Mouse (Mus musculus) forebrain, embryonic 14.5 days (tissue): ENCODE results near the gene Myom3. TPM values are rescaled to one million over a fixed set of nuclear protein-coding genes. Genes with fewer than 3 reads are reported as not detected.

Experiments
- ATAC-seq: fragments of 200-750 bp; cut with Nextera tagmentation; 2 replicates; pipeline ENCODE4 v1.8.0; 2017; ENCODE audit warnings: mild to moderate bottlenecking, moderate library complexity
- DNase-seq: peaks from one replicate; pipeline ENCODE4 v3.0.0-alpha.2; 2015; ENCODE audit warnings: low spot score
- H3K27ac ChIP-seq: fragments of 300-500 bp; sonication (generic); 2 replicates; pipeline ENCODE4 v1.5.1; 2014; ENCODE audit warnings: low read depth, mild to moderate bottlenecking, control low read depth, low read length, moderate library complexity
- H3K27me3 ChIP-seq: fragments of 300-500 bp; sonication (generic); replicated peaks from 2 replicates; pipeline ENCODE4 v1.6.1; 2014; ENCODE audit warnings: low read length, control low read depth, mixed read lengths; ENCODE audit not compliant: control insufficient read depth, insufficient read depth
- H3K36me3 ChIP-seq: fragments of 300-500 bp; sonication (generic); 2 replicates; pipeline ENCODE4 v1.6.1; 2014; ENCODE audit warnings: low read length, control low read depth; ENCODE audit not compliant: control insufficient read depth, insufficient read depth
- H3K4me1 ChIP-seq: fragments of 300-500 bp; sonication (generic); 2 replicates; pipeline ENCODE4 v1.6.1; 2014; ENCODE audit warnings: antibody characterized with exemption, low read length, control low read depth; ENCODE audit not compliant: control insufficient read depth, insufficient read depth
- H3K4me2 ChIP-seq: fragments of 300-500 bp; sonication (generic); 2 replicates; pipeline ENCODE4 v1.6.1; 2014; ENCODE audit warnings: mild to moderate bottlenecking, control low read depth, low read length
- H3K4me3 ChIP-seq: fragments of 300-500 bp; sonication (generic); 2 replicates; pipeline ENCODE4 v1.5.1; 2014; ENCODE audit warnings: low read depth, low read length, control low read depth
- H3K9ac ChIP-seq: fragments of 300-500 bp; sonication (generic); 2 replicates; pipeline ENCODE4 v1.6.1; 2014; ENCODE audit warnings: mild to moderate bottlenecking, low read length, control low read depth, moderate library complexity
- H3K9me3 ChIP-seq: fragments of 300-500 bp; sonication (generic); replicated peaks from 2 replicates; pipeline ENCODE4 v1.6.1; 2016; ENCODE audit warnings: low read length, control low read depth, mixed read lengths; ENCODE audit not compliant: control insufficient read depth
- WGBS: fragments of 180-500 bp; shearing (Covaris S2); extraction: QIAGEN DNeasy Blood & Tissue Kit; methylation state at CpG from one replicate; pipeline ENCODE4 v1.1.7; 2014; 5-methylcytosine and 5-hydroxymethylcytosine counted together
- polyA plus RNA-seq: library from polyadenylated mRNA; unstranded; fragments of >200 nt; fragmentation: Nextera tagmentation; extraction: Ambion mirVana; gene quantifications from 2 replicates; pipeline ENCODE4 v1.2.1, GENCODE M21; 2014

Myom3 gene
- polyA plus RNA-seq, 1 experiment from 2014 or later, result 0.17 TPM

GRCm38 (mm10) chr4:135766976-135767375 is 7.5 kb downstream of the Myom3 start:
- no peak overlapping the region for H3K27ac ChIP-seq
- H3K4me1 ChIP-seq, result no peaks in the 10 kb centered on the region
- no peak overlapping the region for H3K9ac ChIP-seq
- no peaks in the 10 kb centered on the region for H3K27me3 ChIP-seq
- DNase-seq (no peak), ATAC-seq (no peak)
- 85% methylated on average over 3 of the region's 3 CpGs for WGBS
- no peaks in the 10 kb centered on the region for H3K36me3 ChIP-seq
- no peak overlapping the region for H3K4me2 ChIP-seq
- H3K4me3 ChIP-seq, result no peak overlapping the region
- H3K9me3 ChIP-seq, result no peaks in the 10 kb centered on the region

- Histone ChIP-seq H3K36me3 (no peaks in the 10 kb centered on the region), H3K4me2 (no peak overlapping the region), H3K27me3 (no peaks in the 10 kb centered on the region), H3K27ac (no peak overlapping the region), H3K4me3 (no peak overlapping the region), H3K4me1 (no peaks in the 10 kb centered on the region), H3K9ac (no peak overlapping the region), H3K9me3 (no peaks in the 10 kb centered on the region)
- ATAC-seq, result no peak
- WGBS, result 67% methylated on average over 14 of the region's 14 CpGs
- DNase-seq, result peak; percentile 29
These were observed 9.3 kb downstream of the Myom3 start for GRCm38 (mm10) chr4:135768572-135769526.

- Histone ChIP-seq H3K4me2 (no peak overlapping the region), H3K4me3 (no peak overlapping the region), H3K9me3 (no peaks in the 10 kb centered on the region), H3K27me3 (no peaks in the 10 kb centered on the region), H3K36me3 (no peaks in the 10 kb centered on the region), H3K4me1 (no peaks in the 10 kb centered on the region), H3K27ac (no peak overlapping the region), H3K9ac (no peak overlapping the region)
- no peak for DNase-seq
- 83% methylated on average over 18 of the region's 18 CpGs for WGBS
- ATAC-seq, result no peak
These were observed 11.2 kb downstream of the Myom3 start for GRCm38 (mm10) chr4:135770611-135771305.

GRCm38 (mm10) chr4:135771592-135771991 is 12.1 kb downstream of the Myom3 start:
- no peaks in the 10 kb centered on the region for H3K9me3 ChIP-seq
- no peak overlapping the region for H3K27ac ChIP-seq
- no peak overlapping the region for H3K4me2 ChIP-seq
- H3K4me1 ChIP-seq, result no peaks in the 10 kb centered on the region
- no peak for ATAC-seq
- no peak for DNase-seq
- no peak overlapping the region for H3K4me3 ChIP-seq
- no peaks in the 10 kb centered on the region for H3K27me3 ChIP-seq
- no peak overlapping the region for H3K9ac ChIP-seq
- H3K36me3 ChIP-seq, result no peaks in the 10 kb centered on the region
- WGBS, result 89% methylated on average over 6 of the region's 6 CpGs

- H3K4me2 ChIP-seq, result no peak overlapping the region
- H3K9ac ChIP-seq, result no peak overlapping the region
- H3K27ac ChIP-seq, result no peak overlapping the region
- no peaks in the 10 kb centered on the region for H3K36me3 ChIP-seq
- H3K4me3 ChIP-seq, result no peak overlapping the region
- no peaks in the 10 kb centered on the region for H3K4me1 ChIP-seq
- H3K9me3 ChIP-seq, result no peaks in the 10 kb centered on the region
- DNase-seq, result no peak
- ATAC-seq, result no peak
- no peaks in the 10 kb centered on the region for H3K27me3 ChIP-seq
- 81% methylated on average over 4 of the region's 4 CpGs for WGBS
These were observed 13.2 kb downstream of the Myom3 start for GRCm38 (mm10) chr4:135772671-135773070.

- Histone ChIP-seq H3K4me1 (no peaks in the 10 kb centered on the region), H3K27me3 (no peaks in the 10 kb centered on the region), H3K9me3 (no peaks in the 10 kb centered on the region), H3K27ac (no peak overlapping the region), H3K9ac (no peak overlapping the region), H3K36me3 (no peaks in the 10 kb centered on the region), H3K4me2 (no peak overlapping the region), H3K4me3 (no peak overlapping the region)
- 69% methylated on average over 8 of the region's 8 CpGs for WGBS
- DNase-seq, result no peak
- no peak for ATAC-seq
These were observed 15.0 kb downstream of the Myom3 start for GRCm38 (mm10) chr4:135774496-135774895.

GRCm38 (mm10) chr4:135776850-135777249 is 17.3 kb downstream of the Myom3 start:
- Histone ChIP-seq H3K4me2 (no peak overlapping the region), H3K9me3 (no peaks in the 10 kb centered on the region), H3K9ac (no peak overlapping the region), H3K27ac (no peak overlapping the region), H3K27me3 (no peaks in the 10 kb centered on the region), H3K4me3 (no peak overlapping the region), H3K36me3 (no peaks in the 10 kb centered on the region), H3K4me1 (no peaks in the 10 kb centered on the region)
- no peak for ATAC-seq
- DNase-seq, result no peak
- WGBS, result 91% methylated on average over 4 of the region's 4 CpGs

GRCm38 (mm10) chr4:135779661-135780060 is 20.1 kb downstream of the Myom3 start:
- Histone ChIP-seq H3K9me3 (no peaks in the 10 kb centered on the region), H3K4me2 (no peak overlapping the region), H3K27me3 (no peaks in the 10 kb centered on the region), H3K4me1 (no peaks in the 10 kb centered on the region), H3K9ac (no peak overlapping the region), H3K36me3 (no peaks in the 10 kb centered on the region), H3K27ac (no peak overlapping the region), H3K4me3 (no peak overlapping the region)
- no peak for ATAC-seq
- WGBS, result 70% methylated on average over 9 of the region's 9 CpGs
- no peak for DNase-seq

- no peaks in the 10 kb centered on the region for H3K36me3 ChIP-seq
- DNase-seq, result no peak
- no peaks in the 10 kb centered on the region for H3K27me3 ChIP-seq
- H3K4me1 ChIP-seq, result no peaks in the 10 kb centered on the region
- H3K4me2 ChIP-seq, result no peak overlapping the region
- WGBS, result 87% methylated on average over 3 of the region's 3 CpGs
- ATAC-seq, result no peak
- no peaks in the 10 kb centered on the region for H3K9me3 ChIP-seq
- no peak overlapping the region for H3K27ac ChIP-seq
- no peak overlapping the region for H3K4me3 ChIP-seq
- H3K9ac ChIP-seq, result no peak overlapping the region
These were observed 20.7 kb downstream of the Myom3 start for GRCm38 (mm10) chr4:135780255-135780654.
